Mouse (Mus musculus): ENCODE measurements around the gene E130114P18Rik. TPM values are rescaled to one million over a fixed set of nuclear protein-coding genes. Genes with fewer than 3 reads are reported as not detected.

Gene E130114P18Rik
- polyA plus RNA-seq, 1 experiment from 2014 or later: 0.08 TPM

GRCm38 (mm10) chr4:97584445-97585130 is 193.3 kb downstream of the E130114P18Rik start:
- Histone ChIP-seq H3K27me3 (ENCODE audit: control insufficient read depth, insufficient read depth, low read depth, low read length) (no peaks in the 10 kb centered on the region), H3K36me3 (ENCODE audit: control insufficient read depth, insufficient read depth) (no peaks in the 10 kb centered on the region), H3K4me1 (ENCODE audit: control insufficient read depth, low read depth, low read length) (no peaks in the 10 kb centered on the region), H3K4me2 (ENCODE audit: low read depth, low read length) (no peak overlapping the region), H3K27ac (ENCODE audit: low read length) (no peak overlapping the region), H3K9me3 (replicated peaks; ENCODE audit: control insufficient read depth, low read length) (no peaks in the 10 kb centered on the region), H3K9ac (ENCODE audit: low read depth, low read length) (no peak overlapping the region), H3K4me3 (ENCODE audit: low read depth, low read length) (no peak overlapping the region)
- WGBS (ENCODE audit: insufficient replicate concordance): 71% methylated on average over 9 of the region's 9 CpGs
- ATAC-seq (ENCODE audit: low read depth): no peak

- Histone ChIP-seq H3K9ac (ENCODE audit: low read depth, low read length) (no peak overlapping the region), H3K27me3 (ENCODE audit: control insufficient read depth, insufficient read depth, low read depth, low read length) (no peaks in the 10 kb centered on the region), H3K27ac (ENCODE audit: low read length) (no peak overlapping the region), H3K36me3 (ENCODE audit: control insufficient read depth, insufficient read depth) (no peaks in the 10 kb centered on the region), H3K4me3 (ENCODE audit: low read depth, low read length) (no peak overlapping the region), H3K9me3 (replicated peaks; ENCODE audit: control insufficient read depth, low read length) (no peaks in the 10 kb centered on the region), H3K4me2 (ENCODE audit: low read depth, low read length) (no peak overlapping the region), H3K4me1 (ENCODE audit: control insufficient read depth, low read depth, low read length) (no peaks in the 10 kb centered on the region)
- ATAC-seq (ENCODE audit: low read depth): no peak
- WGBS (ENCODE audit: insufficient replicate concordance): 69% methylated on average over 15 of the region's 15 CpGs
Observed at GRCm38 (mm10) chr4:97582796-97583430, 195.0 kb downstream of the E130114P18Rik start.

DNA sequence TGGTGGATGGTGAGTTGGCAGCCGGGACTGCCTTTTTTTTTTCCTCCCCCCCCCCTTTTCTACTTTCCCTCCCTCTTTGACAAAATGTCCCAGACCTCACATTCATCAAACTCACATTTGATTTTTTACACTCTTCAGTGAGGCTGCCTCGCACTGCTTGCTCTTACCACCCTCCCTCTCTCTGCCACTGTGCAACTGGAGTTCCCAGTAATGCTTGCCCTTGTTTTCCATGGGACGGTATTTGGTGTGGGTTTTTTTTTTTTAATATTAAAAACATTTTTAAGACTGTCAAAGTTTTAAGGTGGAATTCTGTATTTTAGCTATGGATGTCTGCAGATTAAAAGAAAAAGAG is 195.8 kb downstream of the E130114P18Rik start:
- H3K4me3 ChIP-seq (ENCODE audit: low read depth, low read length): no peak overlapping the region
- no peak for ATAC-seq (ENCODE audit: low read depth)
- H3K4me2 ChIP-seq (ENCODE audit: low read depth, low read length): no peak overlapping the region
- H3K36me3 ChIP-seq (ENCODE audit: control insufficient read depth, insufficient read depth): no peaks in the 10 kb centered on the region
- H3K4me1 ChIP-seq (ENCODE audit: control insufficient read depth, low read depth, low read length): no peaks in the 10 kb centered on the region
- H3K27me3 ChIP-seq (ENCODE audit: control insufficient read depth, insufficient read depth, low read depth, low read length): no peaks in the 10 kb centered on the region
- H3K9ac ChIP-seq (ENCODE audit: low read depth, low read length): no peak overlapping the region
- 68% methylated on average over 3 of the region's 3 CpGs for WGBS (ENCODE audit: insufficient replicate concordance)
- no peaks in the 10 kb centered on the region for H3K9me3 ChIP-seq (replicated peaks; ENCODE audit: control insufficient read depth, low read length)
- H3K27ac ChIP-seq (ENCODE audit: low read length): no peak overlapping the region

DNA sequence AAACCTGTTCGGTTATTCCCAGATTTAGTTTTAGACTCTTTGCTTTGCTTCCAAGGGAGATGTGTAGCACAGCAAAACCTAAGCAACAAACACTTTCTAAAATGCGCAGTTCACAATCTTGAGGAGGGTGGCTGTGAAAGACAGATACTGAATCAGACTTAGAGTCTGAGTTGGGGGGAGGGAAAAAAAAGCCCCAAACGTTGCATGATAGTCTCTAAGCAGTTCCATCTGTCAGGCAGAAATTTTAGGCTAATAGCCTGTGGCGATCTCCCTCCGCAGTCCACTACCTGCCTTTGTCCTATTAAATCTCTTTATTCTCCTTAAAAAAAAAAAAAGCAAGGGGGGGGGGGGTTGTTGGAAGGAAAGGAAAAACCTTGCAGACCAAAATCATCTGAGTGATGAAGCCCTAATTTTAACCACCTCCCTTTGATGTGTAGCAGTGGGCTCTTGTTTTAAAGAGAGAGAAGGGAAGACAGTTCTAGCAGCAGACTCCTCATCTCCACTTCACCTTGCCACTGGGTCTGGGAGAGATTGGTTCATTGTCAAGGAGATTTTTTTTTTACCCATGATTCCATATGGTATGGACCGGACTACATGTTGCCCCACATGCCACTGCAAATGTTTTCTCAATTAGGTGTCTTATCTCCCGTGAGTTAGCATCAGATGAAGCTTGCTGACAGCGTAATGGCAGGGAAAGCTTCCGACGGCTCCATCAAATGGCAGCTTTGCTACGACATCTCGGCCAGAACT is 196.4 kb downstream of the E130114P18Rik start:
- Histone ChIP-seq H3K27me3 (ENCODE audit: control insufficient read depth, insufficient read depth, low read depth, low read length) (no peaks in the 10 kb centered on the region), H3K9me3 (replicated peaks; ENCODE audit: control insufficient read depth, low read length) (no peaks in the 10 kb centered on the region), H3K4me3 (ENCODE audit: low read depth, low read length) (no peak overlapping the region), H3K4me1 (ENCODE audit: control insufficient read depth, low read depth, low read length) (no peaks in the 10 kb centered on the region), H3K36me3 (ENCODE audit: control insufficient read depth, insufficient read depth) (no peaks in the 10 kb centered on the region), H3K4me2 (ENCODE audit: low read depth, low read length) (no peak overlapping the region), H3K9ac (ENCODE audit: low read depth, low read length) (no peak overlapping the region), H3K27ac (ENCODE audit: low read length) (no peak overlapping the region)
- 70% methylated on average over 12 of the region's 12 CpGs for WGBS (ENCODE audit: insufficient replicate concordance)
- no peak for ATAC-seq (ENCODE audit: low read depth)

- no peak overlapping the region for H3K4me3 ChIP-seq (ENCODE audit: low read depth, low read length)
- H3K4me1 ChIP-seq (ENCODE audit: control insufficient read depth, low read depth, low read length): no peaks in the 10 kb centered on the region
- no peak for ATAC-seq (ENCODE audit: low read depth)
- no peaks in the 10 kb centered on the region for H3K36me3 ChIP-seq (ENCODE audit: control insufficient read depth, insufficient read depth)
- H3K9ac ChIP-seq (ENCODE audit: low read depth, low read length): no peak overlapping the region
- H3K27ac ChIP-seq (ENCODE audit: low read length): no peak overlapping the region
- no peaks in the 10 kb centered on the region for H3K9me3 ChIP-seq (replicated peaks; ENCODE audit: control insufficient read depth, low read length)
- no peaks in the 10 kb centered on the region for H3K27me3 ChIP-seq (ENCODE audit: control insufficient read depth, insufficient read depth, low read depth, low read length)
- H3K4me2 ChIP-seq (ENCODE audit: low read depth, low read length): no peak overlapping the region
- 84% methylated on average over 7 of the region's 7 CpGs for WGBS (ENCODE audit: insufficient replicate concordance)
Observed at GRCm38 (mm10) chr4:97580906-97581305, 197.0 kb downstream of the E130114P18Rik start.

- Histone ChIP-seq H3K27ac (ENCODE audit: low read length) (no peak overlapping the region), H3K9ac (ENCODE audit: low read depth, low read length) (no peak overlapping the region), H3K4me3 (ENCODE audit: low read depth, low read length) (no peak overlapping the region), H3K4me2 (ENCODE audit: low read depth, low read length) (no peak overlapping the region), H3K36me3 (ENCODE audit: control insufficient read depth, insufficient read depth) (no peaks in the 10 kb centered on the region), H3K27me3 (ENCODE audit: control insufficient read depth, insufficient read depth, low read depth, low read length) (no peaks in the 10 kb centered on the region), H3K4me1 (ENCODE audit: control insufficient read depth, low read depth, low read length) (no peaks in the 10 kb centered on the region), H3K9me3 (replicated peaks; ENCODE audit: control insufficient read depth, low read length) (no peaks in the 10 kb centered on the region)
- ATAC-seq (ENCODE audit: low read depth): no peak
- 78% methylated on average over 9 of the region's 9 CpGs for whole genome bisulfite sequencing (ENCODE audit: insufficient replicate concordance)
Observed at GRCm38 (mm10) chr4:97578571-97579165, 199.2 kb downstream of the E130114P18Rik start.

GRCm38 (mm10) chr4:97577431-97577830 is 200.4 kb downstream of the E130114P18Rik start:
- Histone ChIP-seq H3K4me3 (ENCODE audit: low read depth, low read length) (no peak overlapping the region), H3K4me1 (ENCODE audit: control insufficient read depth, low read depth, low read length) (no peaks in the 10 kb centered on the region), H3K36me3 (ENCODE audit: control insufficient read depth, insufficient read depth) (no peaks in the 10 kb centered on the region), H3K9ac (ENCODE audit: low read depth, low read length) (no peak overlapping the region), H3K27me3 (ENCODE audit: control insufficient read depth, insufficient read depth, low read depth, low read length) (no peaks in the 10 kb centered on the region), H3K4me2 (ENCODE audit: low read depth, low read length) (no peak overlapping the region), H3K27ac (ENCODE audit: low read length) (no peak overlapping the region), H3K9me3 (replicated peaks; ENCODE audit: control insufficient read depth, low read length) (no peaks in the 10 kb centered on the region)
- ATAC-seq (ENCODE audit: low read depth): no peak
- WGBS (ENCODE audit: insufficient replicate concordance): 60% methylated on average over 5 of the region's 5 CpGs

DNA sequence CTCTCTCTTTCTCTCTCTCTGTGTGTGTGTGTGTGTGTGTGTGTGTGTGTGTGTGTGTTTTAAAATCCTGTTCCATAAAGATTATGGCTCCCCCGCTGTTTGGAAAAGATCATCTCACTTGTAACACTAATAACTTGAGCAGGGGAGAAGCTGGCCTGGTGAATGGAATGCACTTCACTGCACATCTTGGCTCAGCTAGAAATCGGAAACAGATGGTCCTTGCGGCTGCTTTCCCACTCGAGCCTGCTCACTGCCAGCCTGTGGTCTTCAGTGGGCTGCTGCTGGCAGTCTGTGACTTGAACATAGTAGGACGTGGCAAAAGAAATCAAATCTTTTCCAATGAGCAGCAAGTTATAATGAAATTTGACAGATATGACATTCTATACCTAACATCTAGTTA is 202.4 kb downstream of the E130114P18Rik start:
- no peak for ATAC-seq (ENCODE audit: low read depth)
- Histone ChIP-seq H3K9me3 (replicated peaks; ENCODE audit: control insufficient read depth, low read length) (no peaks in the 10 kb centered on the region), H3K4me2 (ENCODE audit: low read depth, low read length) (no peak overlapping the region), H3K27ac (ENCODE audit: low read length) (no peak overlapping the region), H3K9ac (ENCODE audit: low read depth, low read length) (no peak overlapping the region), H3K36me3 (ENCODE audit: control insufficient read depth, insufficient read depth) (no peaks in the 10 kb centered on the region), H3K27me3 (ENCODE audit: control insufficient read depth, insufficient read depth, low read depth, low read length) (no peaks in the 10 kb centered on the region), H3K4me3 (ENCODE audit: low read depth, low read length) (no peak overlapping the region), H3K4me1 (ENCODE audit: control insufficient read depth, low read depth, low read length) (no peaks in the 10 kb centered on the region)
- WGBS (ENCODE audit: insufficient replicate concordance): 56% methylated on average over 5 of the region's 5 CpGs

GRCm38 (mm10) chr4:97569320-97569719 is 208.6 kb downstream of the E130114P18Rik start:
- Histone ChIP-seq H3K9ac (ENCODE audit: low read depth, low read length) (no peak overlapping the region), H3K36me3 (ENCODE audit: control insufficient read depth, insufficient read depth) (no peaks in the 10 kb centered on the region), H3K4me1 (ENCODE audit: control insufficient read depth, low read depth, low read length) (no peaks in the 10 kb centered on the region), H3K27ac (ENCODE audit: low read length) (no peak overlapping the region), H3K4me3 (ENCODE audit: low read depth, low read length) (no peak overlapping the region), H3K4me2 (ENCODE audit: low read depth, low read length) (no peak overlapping the region), H3K9me3 (replicated peaks; ENCODE audit: control insufficient read depth, low read length) (no peaks in the 10 kb centered on the region), H3K27me3 (ENCODE audit: control insufficient read depth, insufficient read depth, low read depth, low read length) (no peaks in the 10 kb centered on the region)
- ATAC-seq (ENCODE audit: low read depth): no peak
- WGBS (ENCODE audit: insufficient replicate concordance): 28% methylated on average over 3 of the region's 3 CpGs
